Mouse (Mus musculus): ENCODE data around the gene Camkmt.
A peak's percentile ranks its signal among the peaks of the same experiment; 100 is the strongest.

The Camkmt gene

DNA sequence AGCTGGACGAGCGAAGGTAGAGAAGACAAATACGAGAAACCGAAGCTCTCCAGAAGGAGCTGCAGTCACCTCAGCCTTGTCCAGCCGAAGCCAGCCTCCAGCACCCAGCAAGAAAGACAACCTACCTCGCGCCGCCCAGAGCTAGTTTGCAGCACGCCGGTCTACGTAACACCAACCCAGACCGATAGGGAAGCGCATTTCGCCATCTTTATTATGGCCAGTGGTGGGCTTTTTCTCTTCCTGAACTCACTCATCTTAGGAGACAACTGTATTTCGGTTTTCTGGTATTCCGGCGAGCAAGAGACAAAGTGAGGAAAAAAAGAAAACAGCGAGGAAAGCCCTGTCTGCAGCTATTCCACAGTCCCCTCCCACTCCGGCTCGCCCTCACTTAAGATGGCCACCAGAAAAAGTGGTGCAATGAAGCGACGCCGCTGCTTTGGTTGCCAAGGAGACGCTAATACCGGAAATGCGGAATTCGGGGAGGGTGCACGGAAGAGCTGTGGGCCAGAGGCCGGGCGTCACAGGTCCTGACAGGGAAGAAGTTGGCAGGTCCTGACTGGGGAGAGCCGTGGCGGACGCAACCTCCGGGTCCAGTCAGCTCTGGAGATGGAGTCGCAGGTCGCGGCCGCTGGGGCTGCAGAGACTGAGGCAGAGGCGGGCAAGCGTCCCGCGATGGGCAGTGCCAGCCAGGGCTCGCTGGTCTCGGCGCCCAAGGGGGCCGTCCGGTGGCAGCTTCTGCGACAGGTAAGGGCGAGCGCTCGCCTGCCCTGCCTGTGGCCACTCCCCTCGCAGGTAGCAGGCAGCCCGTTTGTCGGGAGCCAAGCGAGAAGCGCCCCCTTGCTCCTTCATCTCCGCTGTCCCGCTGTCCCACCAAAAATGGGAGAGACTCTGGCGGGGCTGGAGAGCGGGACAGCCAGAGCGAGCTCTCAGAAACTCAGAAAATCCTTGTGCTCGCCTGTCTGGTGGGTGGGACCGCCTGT lies at the start of gene Camkmt, which contains the start of gene Prepl:
Gene Camkmt (plus strand): TSS at position 433 of the 980 bp plus-strand sequence.
Gene Prepl (minus strand): TSS at position 122 of the 980 bp plus-strand sequence.
- peak; percentile 97 to 98 for DNase-seq (ENCODE audit: low spot score in 2 of 2)

DNA sequence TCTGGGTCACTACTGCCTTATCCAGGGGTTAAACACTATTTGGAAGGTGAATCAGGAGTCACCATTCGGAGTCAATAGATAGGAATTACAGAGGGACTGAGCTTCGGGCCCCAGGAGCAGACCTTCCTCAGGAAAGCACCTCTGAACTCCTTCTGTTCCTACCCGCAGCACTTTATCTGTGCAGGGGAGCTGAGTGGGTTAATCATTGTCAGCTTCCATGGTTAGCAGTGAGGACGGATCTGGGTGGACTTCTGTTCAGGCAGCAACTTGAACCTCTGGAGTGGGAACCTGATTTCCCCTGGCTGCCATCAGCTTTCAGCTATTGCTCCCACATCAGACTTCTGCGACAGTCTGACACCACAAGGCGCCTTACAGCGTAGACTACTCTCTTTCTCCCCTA lies 49.4 kb upstream of the Camkmt start:
- no peak for DNase-seq (ENCODE audit: low spot score in 2 of 2)

DNA sequence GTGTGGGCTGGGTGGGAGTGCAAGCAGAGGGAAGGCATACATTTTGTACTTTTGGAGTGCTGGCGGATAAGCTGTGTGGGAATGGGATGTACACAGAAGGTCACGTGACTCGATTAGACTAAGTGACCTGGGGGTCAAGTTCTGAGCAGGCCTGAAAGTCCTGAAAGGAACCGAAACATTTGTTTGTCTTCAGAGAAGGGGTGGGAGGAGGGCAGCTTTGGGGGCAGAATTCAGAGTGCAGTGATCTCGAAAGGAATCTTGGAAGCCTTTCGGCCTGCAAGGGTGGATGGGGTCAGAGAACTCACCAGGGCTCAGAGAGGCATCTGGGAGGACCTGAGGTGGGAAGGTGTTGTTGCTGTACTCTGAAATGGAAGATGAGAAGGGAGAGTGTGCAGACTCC lies 47.9 kb upstream of the Camkmt start:
- DNase-seq (ENCODE audit: low spot score in 2 of 2) = no peak

DNA sequence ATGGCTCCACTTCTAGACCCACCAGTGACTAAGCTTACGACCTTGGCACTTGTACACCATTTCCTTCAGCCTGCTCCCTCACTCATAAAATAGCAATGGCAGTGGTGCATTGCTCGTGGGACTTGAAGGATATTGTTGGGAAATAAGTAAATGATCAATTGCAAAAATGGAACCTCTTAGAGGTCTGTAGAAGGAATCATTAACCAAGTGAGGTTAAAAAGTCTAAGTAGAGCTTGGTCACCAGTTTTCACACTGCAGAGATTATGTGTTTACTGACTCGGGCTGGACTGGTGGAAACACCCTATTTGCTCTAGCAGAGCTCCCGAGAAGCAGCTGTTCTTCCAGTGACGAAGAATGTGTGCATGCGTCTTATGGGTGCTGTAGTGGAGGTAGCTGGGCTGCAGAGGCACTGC lies 46.9 kb upstream of the Camkmt start:
- no peak for DNase-seq (ENCODE audit: low spot score in 2 of 2)

GRCm38 (mm10) chr17:85044466-85044865 lies 45.9 kb upstream of the Camkmt start:
- DNase-seq (ENCODE audit: low spot score in 2 of 2) = no peak

DNA sequence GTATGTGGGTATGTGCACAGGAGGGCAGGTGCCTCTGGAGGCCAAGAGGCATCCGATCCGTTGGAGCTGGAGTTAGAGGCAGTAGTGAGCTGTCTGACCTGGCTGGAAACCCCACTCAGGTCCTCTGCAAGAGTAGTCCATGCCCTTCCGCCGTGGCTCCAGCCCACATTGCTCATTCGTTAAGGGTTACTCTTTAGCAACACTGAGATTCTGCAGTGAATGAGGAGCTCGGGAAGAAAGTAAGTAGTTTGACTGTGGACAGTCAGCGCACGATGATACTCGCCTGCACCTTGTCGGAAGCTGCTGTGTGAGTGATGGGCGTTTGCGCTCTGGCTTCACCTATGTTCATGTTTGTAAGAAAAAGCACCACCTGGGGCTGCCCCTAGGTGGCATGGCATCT lies 45.2 kb upstream of the Camkmt start:
- no peak for DNase-seq (ENCODE audit: low spot score in 2 of 2)

DNA sequence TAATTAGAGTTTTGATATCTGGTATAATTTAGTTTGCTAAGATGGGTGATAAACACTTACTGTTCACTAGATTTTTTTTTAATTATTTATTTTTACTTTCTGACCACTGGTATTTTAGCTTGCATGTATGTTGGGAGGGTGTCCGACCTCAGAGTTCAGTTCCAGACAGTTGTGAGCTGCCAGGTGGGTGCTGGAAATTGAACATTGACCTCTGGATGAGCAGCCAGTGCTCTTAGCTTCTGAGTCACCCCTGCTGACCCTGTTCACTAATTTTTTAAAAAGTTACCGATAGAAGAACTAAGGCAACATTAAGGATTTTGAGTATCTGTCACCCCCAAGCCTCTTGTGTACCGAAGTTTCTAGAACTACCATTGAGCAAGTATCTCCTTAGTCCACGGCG lies 42.0 kb upstream of the Camkmt start:
- DNase-seq (ENCODE audit: low spot score in 2 of 2) = no peak

GRCm38 (mm10) chr17:85058276-85058675 lies 32.1 kb upstream of the Camkmt start:
- DNase-seq (ENCODE audit: low spot score in 2 of 2) = no peak

GRCm38 (mm10) chr17:85059136-85059535 lies 31.2 kb upstream of the Camkmt start:
- no peak for DNase-seq (ENCODE audit: low spot score in 2 of 2)

DNA sequence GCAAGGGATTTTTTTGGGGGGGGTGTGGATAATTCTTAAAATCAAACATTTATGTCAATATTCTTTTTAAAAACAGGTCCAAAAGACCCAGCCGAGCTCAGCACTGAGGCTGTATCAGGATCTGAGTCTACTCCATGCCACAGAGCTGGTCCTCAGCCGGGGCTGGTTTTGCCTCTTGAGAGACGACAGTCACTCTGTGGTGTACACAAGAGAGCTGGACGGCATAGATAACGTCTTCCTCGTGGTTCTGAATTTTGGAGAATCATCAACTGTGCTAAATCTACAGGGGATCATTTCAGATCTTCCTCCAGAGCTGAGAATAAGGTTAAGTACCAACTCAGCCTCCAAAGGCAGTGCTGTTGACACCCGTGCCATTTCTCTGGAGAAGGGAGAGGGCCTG lies 26.8 kb upstream of the Camkmt start:
- DNase-seq (ENCODE audit: low spot score in 2 of 2) = no peak

GRCm38 (mm10) chr17:85067331-85067730 lies 23.0 kb upstream of the Camkmt start:
- DNase-seq (ENCODE audit: low spot score in 2 of 2) = peak; percentile 43 to 50

- no peak for DNase-seq (ENCODE audit: low spot score in 2 of 2)
These were observed 19.7 kb upstream of the Camkmt start for GRCm38 (mm10) chr17:85070658-85071057.

DNA sequence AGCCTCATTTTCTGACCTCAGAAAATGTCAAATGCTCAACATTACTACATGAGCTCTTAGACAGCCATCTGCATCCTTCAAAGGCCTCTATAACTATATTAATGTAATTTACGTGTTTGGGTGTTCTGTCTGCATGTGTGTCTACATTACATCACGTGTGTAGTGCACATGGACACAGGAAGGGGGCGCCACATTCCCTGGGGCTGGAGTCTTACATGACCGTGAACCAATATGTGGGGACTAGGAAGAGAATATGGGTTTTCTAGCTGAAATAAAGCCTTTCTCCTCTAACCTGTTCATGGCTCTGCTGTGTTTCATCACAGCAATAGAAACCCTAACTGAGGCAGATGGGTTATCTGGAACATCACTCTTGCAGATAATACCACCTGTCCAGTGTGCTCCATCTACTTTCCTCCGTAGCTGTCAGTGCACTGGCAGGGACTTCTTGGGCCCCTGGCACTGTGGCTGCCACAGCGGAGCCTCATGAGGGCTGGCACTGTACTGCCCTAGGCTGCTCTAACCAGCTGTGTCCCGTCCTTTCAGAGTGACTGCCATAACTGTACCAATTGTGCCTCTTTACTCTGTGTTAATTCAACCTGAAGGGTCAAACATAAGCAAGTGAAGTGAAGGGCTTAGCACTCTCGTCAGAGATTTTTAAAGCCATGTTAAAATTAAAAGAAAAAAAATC lies 19.1 kb upstream of the Camkmt start:
- no peak for DNase-seq (ENCODE audit: low spot score in 2 of 2)

GRCm38 (mm10) chr17:85072383-85072782 lies 18.0 kb upstream of the Camkmt start:
- DNase-seq (ENCODE audit: low spot score in 2 of 2) = no peak

- no peak for DNase-seq (ENCODE audit: low spot score in 2 of 2)
These were observed 17.1 kb upstream of the Camkmt start for GRCm38 (mm10) chr17:85073214-85073613.

GRCm38 (mm10) chr17:85074083-85074482 lies 16.3 kb upstream of the Camkmt start:
- DNase-seq (ENCODE audit: low spot score in 2 of 2) = no peak

DNA sequence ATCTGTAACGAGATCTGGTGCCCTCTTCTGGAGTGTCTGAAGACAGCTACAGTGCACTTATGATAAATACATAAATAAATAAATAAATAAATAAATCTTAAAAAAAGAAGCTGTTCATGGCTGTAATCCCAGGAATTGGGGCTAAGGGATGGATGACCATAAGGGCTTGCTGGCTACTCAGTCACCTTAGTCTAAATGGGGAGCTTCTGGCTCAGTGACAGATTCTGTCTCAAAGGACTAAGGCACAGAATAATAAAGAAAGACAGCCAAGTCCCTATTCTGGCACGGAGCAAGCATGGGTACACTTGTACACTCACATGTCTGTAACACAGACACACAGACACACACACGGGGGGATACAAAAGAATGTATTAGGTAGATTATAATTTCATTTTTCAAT lies 11.1 kb upstream of the Camkmt start:
- DNase-seq (ENCODE audit: low spot score in 2 of 2) = no peak

GRCm38 (mm10) chr17:85080781-85081180 lies 9.6 kb upstream of the Camkmt start:
- DNase-seq (ENCODE audit: low spot score in 2 of 2) = no peak

- no peak for DNase-seq (ENCODE audit: low spot score in 2 of 2)
These were observed 5.0 kb upstream of the Camkmt start for GRCm38 (mm10) chr17:85085335-85085734.

DNA sequence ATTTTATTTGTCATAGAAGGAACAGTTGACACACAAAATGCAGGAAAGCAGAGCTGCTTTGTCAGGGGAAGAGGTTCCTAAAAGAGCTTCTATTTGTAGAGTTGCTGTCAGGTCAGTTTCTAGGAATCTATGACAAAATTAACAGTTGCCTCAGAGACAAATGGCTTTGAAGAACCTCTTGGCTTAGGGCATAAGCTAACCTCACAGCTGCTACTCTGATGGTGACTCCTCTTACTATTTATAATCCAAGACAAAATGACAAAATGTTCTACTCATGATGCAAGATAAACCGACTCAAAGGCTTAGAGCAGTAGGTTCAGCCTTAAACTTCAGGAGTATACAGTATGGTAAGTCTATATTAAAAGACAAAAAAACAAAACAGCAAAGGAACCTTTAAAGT lies 3.9 kb upstream of the Camkmt start:
- DNase-seq (ENCODE audit: low spot score in 2 of 2) = no peak

DNA sequence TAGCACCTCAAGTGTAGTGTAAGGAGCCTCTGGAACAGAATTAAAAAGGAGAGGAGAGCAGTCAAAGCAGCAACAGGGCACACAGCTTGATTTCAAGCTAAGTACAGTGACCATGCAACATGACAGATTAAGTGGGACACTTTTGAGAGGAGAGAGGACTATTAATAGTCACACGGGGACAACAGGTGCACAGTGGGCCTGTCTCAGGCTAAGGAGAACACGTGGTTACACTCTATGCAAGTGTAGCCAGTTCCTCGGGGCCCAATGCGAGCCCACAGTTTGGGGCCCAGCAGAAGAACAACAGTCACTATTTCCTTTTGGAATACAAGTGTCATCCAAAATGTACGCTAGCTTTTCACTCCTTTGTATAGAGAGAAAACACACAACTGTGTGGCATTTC lies 2.8 kb upstream of the Camkmt start:
- DNase-seq (ENCODE audit: low spot score in 2 of 2) = no peak

DNA sequence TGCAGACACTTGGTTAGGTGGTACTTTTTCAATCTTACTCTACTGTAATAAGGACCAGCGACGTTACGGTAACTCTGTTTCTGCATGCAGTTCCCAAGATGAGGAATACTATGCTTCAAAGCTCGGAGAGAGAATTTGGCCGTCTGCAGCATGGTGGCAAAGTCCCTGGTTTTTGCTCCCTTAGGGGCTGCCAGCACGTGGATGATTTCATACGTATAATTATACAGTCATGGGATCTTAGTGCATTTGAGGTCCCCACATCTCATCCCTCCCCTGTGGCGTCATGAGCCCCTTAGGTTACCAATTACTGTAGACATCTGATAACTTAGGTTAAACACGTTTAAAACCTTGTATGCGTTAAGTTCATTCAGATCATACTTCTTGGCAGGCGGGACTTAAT lies 2.0 kb upstream of the Camkmt start:
- DNase-seq (ENCODE audit: low spot score in 2 of 2) = no peak

- no peak for DNase-seq (ENCODE audit: low spot score in 2 of 2)
These were observed 1.3 kb upstream of the Camkmt start for GRCm38 (mm10) chr17:85089011-85089410.

All from right cerebral cortex, postnatal 10 days (tissue).